Mouse (Mus musculus) left cerebral cortex, adult 9 months (tissue): ENCODE measurements around the gene Cdc7.
A peak's percentile ranks its signal among the peaks of the same experiment; 100 is the strongest.

Experiments
- DNase-seq, 2 experiments: peaks; one replicate each; pipeline ENCODE4 v3.0.0; 2022; ENCODE audit warnings: low spot score in 2 of 2

Cdc7 gene

DNA sequence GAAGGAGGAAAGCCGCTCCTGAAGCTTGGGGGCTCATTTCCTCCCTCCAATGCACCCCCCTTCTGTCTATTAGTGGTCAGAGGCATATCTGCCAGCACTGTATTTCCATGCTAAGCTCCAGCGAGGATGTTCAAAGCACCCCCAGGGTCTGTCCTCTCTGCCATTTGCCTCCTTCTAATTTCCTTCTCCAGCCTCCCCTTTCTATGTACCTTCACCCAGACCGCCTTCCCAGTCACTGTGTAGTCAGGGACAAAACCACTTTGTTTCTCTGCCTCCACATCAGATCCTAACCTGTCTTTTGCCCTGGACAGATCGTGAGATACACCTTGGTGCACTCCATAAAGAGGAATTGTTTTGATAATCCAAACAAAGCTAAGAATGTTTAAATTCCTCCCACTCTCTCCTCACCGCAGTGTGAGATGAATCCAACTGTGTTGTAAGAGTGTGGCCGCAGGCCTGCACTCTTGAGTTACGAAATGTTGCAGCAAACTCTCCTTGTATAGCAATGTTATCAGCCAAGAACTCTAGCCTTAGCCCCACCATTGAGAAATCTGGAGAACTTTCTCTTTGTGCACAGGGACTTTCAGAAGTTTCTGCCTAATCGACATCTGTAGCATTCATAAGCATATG, 27.3 kb downstream of the Cdc7 start:
- no peak for DNase-seq

DNA sequence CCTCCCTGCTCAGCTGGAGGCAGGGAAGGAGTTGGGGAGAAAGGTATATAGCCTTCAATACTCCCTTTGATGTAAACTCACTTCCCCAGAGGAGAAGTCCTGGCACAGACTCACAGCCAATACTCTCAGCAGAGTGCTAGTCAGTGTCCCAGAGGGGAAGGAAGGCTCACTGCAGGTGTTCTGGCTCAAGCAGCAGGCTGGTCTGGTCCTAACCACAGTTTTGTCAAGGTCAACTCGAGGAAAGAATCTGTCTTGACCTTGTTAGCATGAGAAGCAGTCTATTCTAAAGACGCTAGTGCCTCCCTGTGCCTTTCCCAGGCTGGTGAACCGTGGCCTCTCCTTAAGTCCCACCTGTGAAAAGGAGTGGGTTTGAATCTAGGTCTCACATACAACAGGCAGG, 30.6 kb downstream of the Cdc7 start:
- no peak for DNase-seq

DNA sequence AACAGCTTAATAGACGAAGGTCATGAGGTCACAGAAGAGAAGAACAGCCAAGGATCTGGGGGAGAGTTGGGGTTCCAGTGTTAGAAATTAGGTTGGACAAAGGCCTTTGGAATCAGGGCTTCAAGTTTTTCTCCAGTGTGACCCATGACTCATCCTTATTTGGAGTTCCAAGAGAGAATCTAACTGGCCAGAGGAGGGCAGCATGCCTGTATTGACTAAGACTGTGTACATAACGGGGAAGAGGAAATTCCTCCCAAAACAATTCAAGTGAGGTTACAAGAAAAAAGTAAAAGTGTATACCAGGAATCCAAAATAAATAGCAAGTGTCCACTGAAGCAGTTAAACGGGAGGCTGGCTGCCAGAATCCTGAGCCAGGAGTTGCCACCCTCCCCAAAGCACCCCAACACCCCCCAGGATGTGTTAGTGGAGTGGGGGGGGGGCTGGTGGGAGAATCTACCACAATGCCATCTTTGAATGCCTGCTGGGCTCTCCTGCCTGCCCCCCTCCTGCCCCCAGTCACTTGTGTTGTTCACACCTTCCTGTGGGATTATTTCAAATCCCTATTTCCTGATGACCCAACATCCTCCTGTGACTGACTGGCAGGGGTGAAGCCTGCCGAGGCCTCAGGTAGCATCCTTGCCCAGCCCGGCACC, 31.9 kb downstream of the Cdc7 start:
- peak in 1 of 2 experiments; percentile 67 for DNase-seq

DNA sequence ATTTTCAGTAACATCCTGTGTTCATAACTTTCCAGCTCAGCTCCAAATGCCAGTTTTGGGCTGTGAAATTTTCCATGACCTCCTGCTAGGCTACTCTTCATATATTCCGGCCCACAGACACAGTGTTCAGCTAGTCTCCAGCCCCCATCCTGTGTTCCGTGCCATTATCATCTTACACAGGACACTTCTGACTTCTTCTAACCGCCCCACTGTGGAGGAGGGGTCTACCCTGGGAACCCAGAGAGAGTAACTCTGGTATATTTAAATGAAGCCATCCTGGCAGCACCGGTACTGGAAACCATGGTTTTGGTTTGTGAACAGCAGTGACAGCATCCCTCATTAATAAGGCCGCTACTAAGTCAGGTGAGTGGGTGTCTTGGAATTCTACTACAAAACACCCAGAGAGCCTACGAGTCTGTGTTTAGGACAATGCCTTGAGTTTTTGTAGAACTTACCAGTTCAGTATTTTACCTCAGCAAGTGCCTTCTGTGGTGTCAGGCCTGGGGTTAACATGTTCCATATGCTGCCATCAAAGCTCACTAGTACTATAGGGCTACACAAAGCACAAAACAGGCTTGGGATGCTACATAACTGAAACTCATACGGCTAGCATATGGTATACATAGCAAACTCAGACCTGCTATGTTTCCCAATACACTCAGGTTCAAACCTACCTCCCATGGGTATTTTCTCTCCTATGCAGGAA, 32.6 kb downstream of the Cdc7 start:
- DNase-seq, result no peak

DNA sequence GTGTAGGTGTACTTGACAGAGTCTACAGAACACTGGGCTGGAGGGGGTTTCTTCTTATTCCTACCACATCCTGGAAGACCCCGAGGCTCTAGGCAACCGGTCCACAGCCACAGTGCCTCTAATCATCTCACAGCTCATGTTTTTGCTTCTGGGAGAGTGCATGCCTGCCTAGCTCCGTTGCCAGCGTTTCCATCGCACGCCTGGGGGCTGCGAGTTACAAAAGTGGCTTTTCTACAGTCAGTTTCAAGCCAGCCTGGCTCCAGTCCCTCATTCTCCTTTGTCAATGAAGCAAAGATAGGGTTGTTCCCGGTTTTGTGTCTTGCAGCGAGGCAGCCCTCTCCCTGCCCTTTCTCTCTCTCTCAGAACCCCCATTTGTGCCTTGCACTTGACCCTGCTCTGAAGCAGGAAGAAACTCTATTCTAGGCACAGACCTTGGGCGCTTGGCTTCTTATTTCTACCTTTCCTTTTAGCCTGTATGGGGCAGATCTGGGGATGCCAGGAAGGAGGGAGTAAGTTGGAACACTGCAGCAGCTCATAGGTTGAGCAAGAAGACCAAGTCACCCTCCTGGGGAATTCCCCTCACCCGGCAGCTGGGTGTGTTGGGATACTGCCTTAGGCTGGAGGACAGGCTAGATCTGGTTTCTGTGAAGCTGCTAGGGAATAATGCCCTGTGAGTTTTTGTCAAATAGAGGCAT, 37.4 kb downstream of the Cdc7 start:
- DNase-seq, result no peak

DNA sequence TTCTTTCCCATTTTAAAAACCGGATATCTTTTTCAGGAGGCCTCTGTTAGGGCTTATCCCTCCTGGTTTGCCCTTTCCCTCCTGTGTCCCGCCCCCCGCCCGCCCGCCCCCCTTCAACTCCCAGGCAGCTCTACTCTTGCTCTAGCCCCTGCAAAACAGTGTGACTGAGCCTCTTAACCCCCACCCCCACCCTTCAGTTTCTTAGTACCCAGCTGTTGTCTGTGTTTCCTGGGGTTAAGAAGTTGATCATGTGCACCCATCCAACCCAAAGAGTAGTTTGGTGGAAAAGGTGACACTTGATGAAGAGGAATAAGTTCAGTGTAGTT, 37.9 kb downstream of the Cdc7 start:
- no peak for DNase-seq

DNA sequence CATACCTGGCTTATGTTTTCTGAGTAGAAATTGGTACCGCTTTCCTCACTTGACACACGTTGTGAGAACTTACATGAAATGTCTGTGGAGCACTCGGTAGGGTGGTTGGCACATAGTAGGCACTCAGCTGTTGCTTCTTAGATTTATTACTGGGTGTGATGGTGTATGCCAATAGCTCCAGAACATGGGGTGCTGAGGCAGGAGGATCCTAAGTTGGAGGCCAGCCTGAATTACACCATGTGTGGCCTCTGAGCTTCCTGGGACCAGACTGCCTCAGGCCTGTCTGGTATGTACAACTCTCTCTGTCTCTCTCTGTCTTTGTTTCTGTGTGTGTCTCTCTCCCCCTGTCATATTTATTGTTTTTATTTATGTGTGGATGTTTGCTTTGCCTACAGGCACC, 45.6 kb downstream of the Cdc7 start:
- DNase-seq, result no peak

DNA sequence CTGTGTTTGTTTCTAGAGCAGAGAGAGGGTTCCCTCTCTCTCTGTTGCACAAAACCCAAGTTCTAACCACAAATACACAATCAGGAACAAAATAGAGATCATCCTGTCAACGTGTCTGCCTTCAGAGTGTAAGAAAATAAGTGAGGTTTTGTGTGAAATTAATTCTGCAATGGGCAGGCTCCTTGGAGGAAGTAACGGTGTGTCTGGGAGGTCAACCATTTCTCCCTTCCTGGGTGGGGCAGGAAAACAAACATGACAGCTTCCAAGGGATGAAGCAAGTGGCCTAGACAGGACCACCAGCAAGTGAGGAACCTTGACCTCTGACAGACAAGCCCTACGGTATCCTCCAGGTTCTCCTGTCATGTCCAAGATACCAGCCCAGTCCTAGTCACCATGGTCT, 46.2 kb downstream of the Cdc7 start:
- DNase-seq, result no peak

DNA sequence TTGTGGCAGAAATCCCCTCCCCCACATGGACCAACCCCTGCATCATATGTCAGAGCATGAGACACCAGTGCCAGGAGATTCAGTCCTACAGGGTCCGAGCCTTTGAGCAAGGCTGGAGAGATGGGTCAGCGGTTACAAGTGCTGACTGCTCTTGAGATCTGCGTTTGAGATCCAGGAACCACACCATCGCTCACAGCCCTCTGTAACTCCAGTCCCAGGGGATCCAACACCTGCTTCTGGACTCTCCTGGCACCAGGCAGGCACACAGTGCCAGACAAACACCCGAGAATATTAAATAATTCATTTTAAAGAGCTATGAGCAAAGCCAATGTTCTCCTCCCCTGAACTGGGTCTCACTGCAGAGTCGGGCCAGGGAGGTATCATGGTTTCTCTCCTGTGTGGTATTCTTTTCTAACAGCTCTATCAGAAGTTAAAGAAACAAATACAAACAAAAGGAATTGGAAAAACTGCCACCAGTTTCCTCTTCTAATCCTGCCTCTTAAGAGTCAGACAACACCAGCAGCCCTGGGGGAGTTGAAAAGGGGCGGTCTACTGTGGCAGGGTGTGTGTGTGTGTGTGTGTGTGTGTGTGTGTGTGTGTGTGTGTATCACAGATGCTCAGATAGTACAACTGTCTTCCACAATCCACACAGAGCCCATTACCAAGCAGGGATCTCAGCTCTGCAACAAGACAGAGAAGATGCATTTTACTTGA, 47.4 kb downstream of the Cdc7 start:
- DNase-seq, result no peak

DNA sequence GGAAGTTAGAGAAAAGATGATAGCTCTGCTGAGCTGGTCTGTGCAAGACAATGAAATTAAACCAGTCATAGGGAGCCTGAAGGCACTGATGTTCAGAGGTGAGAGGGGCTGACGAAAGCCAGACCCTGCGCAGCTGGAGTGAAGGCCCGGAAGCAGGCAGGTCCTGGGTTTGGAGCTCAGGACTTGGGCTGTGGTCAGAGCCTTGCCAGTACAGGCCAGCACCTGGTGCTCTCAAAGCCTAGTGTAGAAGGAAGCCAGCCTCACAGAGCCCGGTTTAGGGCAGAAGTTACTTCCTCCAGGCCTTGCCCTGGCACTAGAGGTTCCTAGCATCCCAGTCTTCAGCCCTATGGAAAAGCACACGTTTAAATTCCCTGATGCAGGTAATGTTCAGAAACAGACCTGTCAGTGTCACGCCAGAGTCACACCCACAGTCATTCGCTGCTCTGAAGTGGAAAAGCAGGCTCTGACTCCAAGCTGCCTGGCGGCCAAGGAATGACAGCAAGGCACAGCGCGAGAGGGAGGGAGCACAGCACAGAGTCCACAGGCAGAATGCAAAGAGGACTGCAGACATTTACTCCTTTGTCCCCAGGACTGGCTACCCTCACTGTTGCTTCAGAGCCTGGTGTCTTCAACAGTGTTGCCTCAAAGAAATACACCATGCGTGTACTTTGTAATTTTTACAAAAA, 48.1 kb downstream of the Cdc7 start:
- no peak for DNase-seq

DNA sequence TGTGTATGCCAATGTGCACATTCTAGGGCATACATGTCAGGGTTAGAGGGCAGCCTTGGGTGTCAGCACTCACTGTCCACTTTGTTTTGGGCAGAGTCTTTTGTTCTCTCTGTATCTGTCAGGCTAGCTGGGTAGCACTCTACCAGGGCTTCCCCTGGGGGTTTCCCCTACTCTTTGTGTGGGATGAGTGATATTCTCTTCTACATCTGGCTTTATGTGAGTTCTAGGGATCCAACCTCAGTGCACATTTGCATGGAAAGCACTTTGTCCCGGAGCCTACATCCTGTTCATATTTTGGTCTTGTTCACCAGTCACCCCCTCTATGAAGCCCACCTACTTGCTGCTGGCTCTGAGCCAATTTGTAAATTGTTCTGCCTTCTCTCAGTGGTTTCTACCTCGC, 49.3 kb downstream of the Cdc7 start:
- DNase-seq, result no peak

DNA sequence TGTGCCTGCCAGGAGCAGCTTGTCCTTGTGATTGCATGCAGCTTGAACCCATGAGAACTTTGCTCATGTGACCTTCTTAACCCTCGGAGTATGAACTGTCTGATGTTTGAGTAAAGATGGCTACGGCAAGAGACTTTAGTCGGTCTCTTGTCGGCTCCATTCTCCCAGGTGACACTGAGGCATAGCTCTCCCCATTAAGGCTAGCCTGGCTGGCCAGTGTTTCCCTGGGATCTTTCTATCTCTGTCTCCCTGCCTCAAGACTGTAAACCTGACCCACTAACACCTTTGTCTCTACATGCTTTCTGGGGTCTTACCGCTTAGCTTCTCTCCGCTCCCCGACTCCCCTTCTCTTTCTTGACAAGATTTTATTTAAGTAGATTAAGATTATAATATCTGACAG, 50.0 kb downstream of the Cdc7 start:
- no peak for DNase-seq

DNA sequence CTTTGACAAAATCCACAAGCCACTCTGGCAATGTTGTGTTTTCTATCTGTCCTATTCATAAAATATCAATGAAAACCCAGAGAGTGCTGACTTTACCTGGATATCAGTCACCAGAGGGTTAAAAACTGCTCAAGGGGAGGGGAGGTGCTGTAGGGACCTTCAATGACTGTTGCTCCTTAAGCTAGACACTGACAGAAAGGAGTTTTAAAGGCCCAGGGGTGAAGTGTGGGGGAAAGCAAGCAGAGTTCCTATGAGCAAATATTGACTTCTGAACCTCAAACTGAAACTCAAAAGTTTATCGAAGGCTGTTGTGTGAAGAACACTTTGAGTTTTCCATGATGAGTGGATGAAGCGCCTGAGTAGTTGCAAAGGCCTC, 50.9 kb downstream of the Cdc7 start:
- no peak for DNase-seq

DNA sequence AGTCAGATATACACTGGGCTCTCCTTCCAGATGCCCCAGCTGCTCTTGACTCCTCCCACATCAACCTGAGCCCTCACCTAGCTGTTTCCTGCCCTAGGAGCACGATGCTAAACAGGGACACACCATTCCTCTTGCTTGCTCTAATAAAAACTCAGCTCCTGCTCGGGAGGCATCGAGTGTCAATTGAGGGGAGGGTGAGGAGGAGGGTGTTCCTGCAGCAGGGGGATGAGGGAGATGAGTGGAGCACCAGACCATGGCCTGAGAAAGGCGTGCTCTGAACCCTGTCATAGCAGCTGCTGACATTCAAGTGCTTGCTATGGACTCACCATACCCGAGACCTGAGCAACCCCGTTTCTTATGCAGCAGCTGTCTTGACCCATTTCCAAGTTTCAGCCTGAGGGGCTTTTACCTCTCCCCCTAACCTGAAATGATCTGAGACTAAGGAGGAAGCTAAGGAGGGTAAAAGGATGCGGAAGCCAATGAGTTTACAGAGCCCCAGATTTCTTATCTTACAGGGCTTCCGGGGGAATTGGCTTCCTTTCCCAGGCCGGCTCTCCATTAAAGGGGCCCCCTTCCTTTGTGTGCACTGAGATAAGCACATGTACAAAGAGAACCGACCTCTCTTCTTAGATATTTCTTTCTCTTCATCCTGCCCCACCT, 51.4 kb downstream of the Cdc7 start:
- DNase-seq, result no peak

DNA sequence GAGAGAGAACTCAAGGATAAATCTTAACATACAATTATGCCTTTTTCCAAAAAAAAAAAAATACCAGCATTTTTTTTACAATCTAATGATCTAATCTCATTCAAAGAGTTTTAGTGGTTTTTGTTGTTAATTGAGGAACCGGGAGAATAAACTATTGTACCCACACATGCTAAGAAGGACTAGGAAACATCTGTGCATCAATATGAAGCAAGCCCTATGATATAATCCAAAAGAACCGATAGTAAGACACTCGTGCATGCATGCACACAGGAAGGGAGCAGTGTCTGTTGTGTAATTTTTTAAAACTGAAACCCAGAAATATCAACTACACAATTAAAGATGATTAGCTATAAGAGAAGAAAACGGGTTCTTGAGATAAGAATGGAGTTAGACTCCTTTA, 52.4 kb downstream of the Cdc7 start:
- DNase-seq, result no peak

DNA sequence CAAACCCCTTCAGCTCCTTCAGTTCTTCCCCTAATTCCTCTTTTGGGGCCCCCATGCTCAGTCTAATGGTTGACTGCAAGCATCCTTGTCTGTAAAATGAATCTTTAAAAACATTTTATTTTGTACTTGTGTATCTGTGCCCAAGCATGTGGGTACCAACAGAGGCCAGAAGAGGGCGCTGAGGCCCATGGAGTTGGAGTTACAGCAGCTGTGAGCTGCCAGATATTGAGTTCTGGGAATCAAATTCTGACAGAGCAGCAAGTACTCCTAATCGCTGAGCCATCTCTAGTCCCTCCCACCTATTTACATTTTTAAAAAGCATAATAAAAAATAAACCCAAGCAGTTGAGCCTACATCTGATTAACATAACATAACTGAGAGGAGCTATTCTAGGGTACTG, 53.4 kb downstream of the Cdc7 start:
- DNase-seq, result no peak

DNA sequence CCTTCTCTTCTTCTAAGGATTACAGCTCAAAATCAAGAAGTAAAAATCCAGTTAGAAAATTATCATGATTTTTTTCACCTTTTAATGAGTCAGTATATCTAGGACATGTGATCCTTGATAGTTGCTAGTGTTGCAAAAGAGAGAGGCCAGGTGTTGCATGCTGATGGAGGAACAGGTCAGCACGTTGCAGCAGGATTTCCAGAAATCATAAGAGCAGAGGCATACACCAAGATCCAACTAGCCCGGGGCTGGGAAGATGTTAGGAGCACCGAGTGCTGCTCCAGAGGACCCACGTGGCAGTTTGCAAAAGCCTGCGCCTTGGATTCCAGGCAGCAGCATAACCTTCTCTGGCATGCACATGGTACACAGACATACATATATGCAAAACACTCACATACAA, 54.9 kb downstream of the Cdc7 start:
- DNase-seq, result no peak

DNA sequence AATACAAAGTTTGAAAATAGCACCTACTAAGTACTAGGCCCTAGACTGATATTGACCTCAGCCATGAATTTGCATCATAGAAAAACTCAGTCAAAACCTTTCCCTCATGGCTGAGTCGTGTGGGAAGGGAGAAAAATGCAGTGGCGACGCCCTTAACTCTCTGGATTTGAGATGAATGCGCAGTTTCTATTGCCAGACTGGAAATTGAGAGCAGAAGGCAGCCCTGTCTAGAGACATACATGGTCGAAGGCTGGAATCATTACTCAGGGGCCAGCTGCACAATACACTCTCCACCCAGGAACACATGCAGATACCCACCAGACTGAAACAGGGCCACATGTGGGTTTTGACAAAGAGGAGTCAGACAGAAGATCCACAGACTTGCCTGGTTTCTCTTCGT, 55.8 kb downstream of the Cdc7 start:
- no peak for DNase-seq

DNA sequence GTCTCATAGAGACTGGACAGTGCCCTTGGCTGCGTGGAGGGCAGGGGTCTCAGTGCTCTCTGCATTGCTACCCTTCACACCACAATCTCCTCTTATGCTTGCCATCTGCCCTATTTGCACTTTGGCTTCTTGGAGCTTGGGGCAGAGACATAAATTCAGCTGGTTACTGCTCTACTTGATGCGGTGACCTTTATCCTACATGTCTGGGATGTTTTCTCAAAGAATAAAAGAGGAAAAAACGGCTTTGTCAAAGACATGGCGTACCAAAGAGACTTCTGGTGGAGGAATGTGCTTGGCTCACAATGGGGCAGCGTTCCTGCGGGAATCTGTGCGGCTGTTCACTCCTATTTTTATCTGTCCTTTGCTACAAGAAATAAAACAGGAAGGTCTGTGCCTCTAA, 56.2 kb downstream of the Cdc7 start:
- no peak for DNase-seq

DNA sequence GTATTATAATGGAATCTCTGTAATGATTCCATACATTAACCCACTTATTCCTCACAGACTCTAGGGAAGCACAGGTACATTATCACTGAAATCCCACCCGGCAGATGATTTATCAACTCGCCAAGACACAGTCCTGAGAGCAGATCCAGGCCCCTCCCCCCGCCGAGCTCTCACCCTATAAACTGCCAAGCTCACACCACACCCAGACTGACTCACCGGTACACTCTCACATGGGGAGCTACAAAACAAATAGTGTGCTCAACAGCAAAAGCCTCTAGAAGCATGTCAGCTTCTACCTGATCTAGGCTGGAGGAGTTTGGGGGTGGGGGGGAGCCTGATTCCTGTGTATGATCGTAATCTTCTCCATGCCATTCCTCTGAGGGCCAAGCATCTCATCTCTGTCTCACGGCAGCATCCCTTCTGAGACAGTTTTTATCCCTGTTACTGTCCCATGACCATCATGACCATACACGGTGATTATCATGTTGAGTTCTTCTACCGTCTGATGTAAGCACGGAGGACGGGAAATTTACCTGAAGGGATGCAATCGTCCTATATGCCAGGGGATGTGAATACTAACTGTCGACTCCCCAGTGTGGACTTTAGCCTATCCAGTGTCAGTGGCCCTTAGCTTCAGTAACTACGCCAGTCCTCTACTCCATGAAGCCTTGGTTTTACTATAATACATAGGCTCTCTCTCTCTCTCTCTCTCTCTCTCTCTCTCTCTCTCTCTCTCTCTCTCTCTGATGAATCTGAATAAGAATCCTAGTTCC, 57.4 kb downstream of the Cdc7 start:
- no peak for DNase-seq

DNA sequence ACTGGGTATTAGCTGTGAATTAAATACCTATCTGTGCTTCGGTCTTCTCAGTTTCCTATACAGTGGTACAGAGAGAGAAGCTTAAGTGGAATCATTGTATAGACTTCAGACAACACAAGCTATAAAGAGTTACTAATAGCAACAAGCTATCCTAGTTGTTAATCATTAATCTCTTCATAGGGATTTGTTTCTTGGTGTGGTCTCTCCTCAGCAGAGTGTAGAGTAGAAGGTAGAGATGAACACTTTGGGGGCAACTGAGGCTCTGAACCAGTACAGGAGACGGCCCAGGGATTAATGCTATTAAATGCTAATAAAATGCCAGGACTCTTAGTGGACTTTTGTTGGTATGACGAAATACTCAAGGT, 57.9 kb downstream of the Cdc7 start:
- DNase-seq, result no peak
